Mouse (Mus musculus): ENCODE data around the gene Sf3a1. TPM values are rescaled to one million over a fixed set of nuclear protein-coding genes. Genes with fewer than 3 reads are reported as not detected.

The Sf3a1 gene
- total RNA-seq, 2 experiments from 2014 or later = 73.9 to 75.1 TPM

GRCm38 (mm10) chr11:4133450-4133849 lies 26.7 kb upstream of the Sf3a1 start:
- no peak for DNase-seq (ENCODE audit: extremely low spot score in 1 of 2, low spot score in 2 of 2)
- intact Hi-C loops (cut with DNase I) = no loop called here

- intact Hi-C loops (cut with DNase I) = loop anchor here (2.0 kb wide), 1 partner anchor 26 kb away; the partner anchor contains the start of genes Ccdc157 and Sf3a1
Measured at GRCm38 (mm10) chr11:4134400-4134799, 25.8 kb upstream of the Sf3a1 start.

GRCm38 (mm10) chr11:4134986-4135935 lies 24.9 kb upstream of the Sf3a1 start, which contains the start of gene Rnf215:
Rnf215 (plus strand) TSS chr11:4135202.
- DNase-seq (ENCODE audit: extremely low spot score in 1 of 2, low spot score in 2 of 2) = peak; percentile 83 to 93
- intact Hi-C loops (cut with DNase I) = loop anchor here (2.0 to 5.0 kb wide), 2 partner anchors 26 to 82 kb away; partner anchors contain the start of genes Castor1, Ccdc157 and Sf3a1

More at GRCm38 (mm10) chr11:4134400-4134799, 25.8 kb upstream of the Sf3a1 start:
- no peak for DNase-seq (ENCODE audit: extremely low spot score in 1 of 2, low spot score in 2 of 2)

GRCm38 (mm10) chr11:4138964-4139363 lies 21.2 kb upstream of the Sf3a1 start:
- intact Hi-C loops (cut with DNase I) = loop anchor here (5.0 kb wide), 1 partner anchor 78 kb away; the partner anchor contains the start of gene Castor1
- DNase-seq (ENCODE audit: extremely low spot score in 1 of 2, low spot score in 2 of 2) = no peak

GRCm38 (mm10) chr11:4141505-4141904 lies 18.6 kb upstream of the Sf3a1 start:
- DNase-seq (ENCODE audit: extremely low spot score in 1 of 2, low spot score in 2 of 2) = no peak
- intact Hi-C loops (cut with DNase I) = no loop called here

- no peak for DNase-seq (ENCODE audit: extremely low spot score in 1 of 2, low spot score in 2 of 2)
- intact Hi-C loops (cut with DNase I) = no loop called here
Measured at GRCm38 (mm10) chr11:4142352-4142751, 17.8 kb upstream of the Sf3a1 start.

- intact Hi-C loops (cut with DNase I) = no loop called here
- DNase-seq (ENCODE audit: extremely low spot score in 1 of 2, low spot score in 2 of 2) = peak; percentile 30 to 45
Measured at GRCm38 (mm10) chr11:4143281-4144062, 16.7 kb upstream of the Sf3a1 start.

GRCm38 (mm10) chr11:4146381-4146780 lies 13.8 kb upstream of the Sf3a1 start:
- intact Hi-C loops (cut with DNase I) = no loop called here
- DNase-seq (ENCODE audit: extremely low spot score in 1 of 2, low spot score in 2 of 2) = peak in 1 of 2 experiments; percentile 43

- DNase-seq (ENCODE audit: extremely low spot score in 1 of 2, low spot score in 2 of 2) = peak in 1 of 2 experiments; percentile 20
- intact Hi-C loops (cut with DNase I) = no loop called here
Measured at GRCm38 (mm10) chr11:4147098-4147497, 13.1 kb upstream of the Sf3a1 start.

- intact Hi-C loops (cut with DNase I) = no loop called here
Measured at GRCm38 (mm10) chr11:4148120-4148519, 12.0 kb upstream of the Sf3a1 start.

GRCm38 (mm10) chr11:4148536-4149156 lies 11.5 kb upstream of the Sf3a1 start:
- intact Hi-C loops (cut with DNase I) = no loop called here

More at GRCm38 (mm10) chr11:4148120-4148519, 12.0 kb upstream of the Sf3a1 start:
- peak in 1 of 2 experiments; percentile 21 for DNase-seq (ENCODE audit: extremely low spot score in 1 of 2, low spot score in 2 of 2)

GRCm38 (mm10) chr11:4149886-4150285 lies 10.3 kb upstream of the Sf3a1 start:
- intact Hi-C loops (cut with DNase I) = no loop called here
- no peak for DNase-seq (ENCODE audit: extremely low spot score in 1 of 2, low spot score in 2 of 2)

More at GRCm38 (mm10) chr11:4148536-4149156, 11.5 kb upstream of the Sf3a1 start:
- DNase-seq (ENCODE audit: extremely low spot score in 1 of 2, low spot score in 2 of 2) = peak in 1 of 2 experiments; percentile 15

GRCm38 (mm10) chr11:4153694-4154093 lies 6.5 kb upstream of the Sf3a1 start:
- DNase-seq (ENCODE audit: extremely low spot score in 1 of 2, low spot score in 2 of 2) = no peak
- intact Hi-C loops (cut with DNase I) = no loop called here

GRCm38 (mm10) chr11:4155641-4156040 lies 4.5 kb upstream of the Sf3a1 start:
- intact Hi-C loops (cut with DNase I) = no loop called here
- DNase-seq (ENCODE audit: extremely low spot score in 1 of 2, low spot score in 2 of 2) = no peak

- no peak for DNase-seq (ENCODE audit: extremely low spot score in 1 of 2, low spot score in 2 of 2)
- intact Hi-C loops (cut with DNase I) = no loop called here
Measured at GRCm38 (mm10) chr11:4158676-4159075, 1.5 kb upstream of the Sf3a1 start.

- intact Hi-C loops (cut with DNase I) = loop anchor here (2.0 kb wide), 2 partner anchors 26 to 58 kb away; partner anchors contain the start of genes Castor1 and Rnf215
- no peak for DNase-seq (ENCODE audit: extremely low spot score in 1 of 2, low spot score in 2 of 2)
Measured at GRCm38 (mm10) chr11:4160758-4161480, 769 bp downstream of the Sf3a1 start.

- intact Hi-C loops (cut with DNase I) = no loop called here
Measured at GRCm38 (mm10) chr11:4164701-4165100, 4.6 kb downstream of the Sf3a1 start.

More at GRCm38 (mm10) chr11:4164701-4165100, 4.6 kb downstream of the Sf3a1 start:
- DNase-seq (ENCODE audit: extremely low spot score in 1 of 2, low spot score in 2 of 2) = no peak
